Mouse (Mus musculus) mesoderm, embryonic 11.5 days (tissue): ENCODE measurements around the gene Ndufc2.
A peak's percentile ranks its signal among the peaks of the same experiment; 100 is the strongest.

Experiments used
- DNase-seq: peaks from one replicate; pipeline ENCODE4 v3.0.0-alpha.2; 2012; ENCODE audit warnings: low read depth, low spot score

The Ndufc2 gene

GRCm38 (mm10) chr7:97386806-97387370 is 12.9 kb upstream of the Ndufc2 start:
- no peak for DNase-seq

DNA sequence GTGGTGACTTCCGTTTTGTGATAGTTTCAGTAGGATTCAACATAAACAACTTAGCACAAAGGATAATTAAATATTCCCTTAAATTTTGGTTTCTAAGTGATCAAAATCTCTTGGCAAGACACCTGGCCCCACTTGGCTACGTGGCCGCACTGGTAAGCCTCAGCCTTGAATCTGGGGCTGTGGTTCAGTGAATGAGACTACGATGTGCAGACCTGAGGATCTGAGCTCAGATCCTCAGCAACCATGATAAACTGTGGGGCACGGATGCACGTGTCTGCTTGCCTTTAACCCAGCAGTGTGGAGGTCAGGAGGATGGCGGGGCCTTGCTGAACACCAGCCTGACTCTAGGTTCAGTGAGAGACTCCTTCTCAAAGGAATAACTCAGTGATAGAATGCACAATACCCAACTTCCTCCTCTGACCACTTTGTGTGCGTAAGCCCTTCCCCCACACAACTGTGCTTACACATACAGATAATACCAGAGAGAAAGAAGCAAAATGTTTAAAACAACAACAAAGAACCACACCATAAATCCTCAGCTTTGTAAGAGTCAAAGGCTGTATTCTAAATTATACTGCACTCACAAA is 12.1 kb upstream of the Ndufc2 start:
- DNase-seq = no peak

DNA sequence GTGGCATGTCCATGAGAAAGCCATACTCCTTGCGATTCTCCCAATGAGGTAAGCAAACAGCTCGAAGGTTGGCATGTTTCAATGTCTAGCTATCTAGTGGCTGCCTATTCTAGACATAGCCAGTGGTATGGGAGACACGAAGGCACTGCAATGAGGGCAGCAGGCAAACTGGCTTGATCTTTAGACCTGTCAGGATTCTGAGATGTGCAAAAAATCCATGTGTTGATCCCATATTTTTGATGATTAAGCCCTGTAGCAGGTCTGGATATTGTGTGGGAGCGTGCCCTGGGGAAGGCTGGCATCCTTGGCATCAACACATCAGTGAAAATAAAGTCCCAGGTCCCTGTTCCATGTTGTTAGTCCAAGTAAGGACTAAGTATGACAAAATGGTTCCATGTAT is 11.3 kb upstream of the Ndufc2 start:
- DNase-seq = no peak

DNA sequence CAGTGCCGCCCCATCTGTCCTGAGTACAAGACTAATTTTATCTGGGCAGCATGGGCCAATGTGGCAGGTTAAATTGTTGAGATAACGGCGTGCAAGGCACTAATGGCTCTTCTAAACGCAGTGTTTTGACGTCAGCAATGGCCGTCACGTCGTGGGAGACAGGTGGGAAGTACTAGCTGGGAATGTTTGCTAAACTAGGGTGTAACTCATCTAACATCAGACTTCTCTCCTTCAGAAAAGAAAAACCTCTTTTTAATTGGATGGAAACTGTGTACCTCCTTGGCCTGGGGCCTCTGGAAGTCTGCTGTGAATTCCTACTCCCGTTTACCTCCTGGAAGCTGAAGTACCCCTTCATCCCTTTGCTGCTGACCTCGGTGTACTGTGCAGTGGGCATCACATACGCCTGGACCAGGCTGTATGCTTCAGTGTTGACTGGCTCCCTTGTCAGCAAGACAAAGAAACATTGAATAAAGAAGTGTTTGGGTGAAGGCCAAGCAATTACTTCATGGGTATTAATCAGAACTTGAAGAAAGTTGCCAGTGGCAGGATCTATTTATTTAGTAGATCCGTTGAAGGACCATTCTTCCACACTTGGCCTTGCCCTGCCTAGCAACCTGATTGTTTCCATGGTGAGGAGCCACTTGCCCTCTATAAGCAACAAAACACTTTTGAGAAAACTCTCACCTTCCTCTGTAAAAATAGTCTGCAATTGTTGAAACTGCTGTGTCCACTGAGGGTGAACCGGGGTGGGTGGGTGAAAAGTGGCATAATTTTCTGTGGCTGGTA is 8.3 kb upstream of the Ndufc2 start:
- peak; percentile 30 for DNase-seq

DNA sequence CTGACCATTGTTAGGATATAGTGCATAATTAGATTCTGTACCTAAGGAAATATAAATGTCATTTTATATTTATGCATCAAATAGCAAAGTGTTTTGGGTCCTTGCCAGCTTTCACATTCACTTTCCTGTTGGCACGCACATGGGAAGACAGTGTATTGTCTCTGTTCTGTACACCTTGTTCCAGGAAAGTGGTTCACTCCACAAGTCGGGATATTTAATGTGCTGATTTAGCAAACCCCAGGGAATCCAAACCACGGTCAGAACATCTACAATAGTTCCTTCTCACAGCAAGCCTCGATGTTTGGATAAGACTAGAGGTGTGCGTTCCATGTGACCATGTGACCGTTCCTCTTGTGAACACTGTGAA is 7.7 kb upstream of the Ndufc2 start:
- DNase-seq = no peak

DNA sequence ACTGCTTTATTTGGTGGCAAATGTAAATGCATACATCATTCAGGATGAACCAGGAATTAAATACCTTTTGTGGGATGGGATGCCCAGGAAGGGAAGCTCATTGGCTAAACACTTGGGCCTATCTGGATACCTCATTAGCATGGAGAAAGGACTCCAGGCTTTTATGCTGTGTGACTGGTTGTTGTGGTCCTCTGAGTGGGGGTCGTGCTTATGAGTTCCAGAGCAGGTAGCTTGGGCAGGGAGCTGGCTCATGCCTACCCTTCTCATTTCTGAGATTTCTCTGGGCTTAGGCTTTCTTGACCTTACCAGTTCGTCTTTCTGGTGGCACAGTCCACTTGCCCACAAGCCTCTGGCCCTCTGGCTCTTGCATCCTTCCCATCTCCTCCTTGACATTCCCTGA is 5.4 kb upstream of the Ndufc2 start:
- DNase-seq = no peak

GRCm38 (mm10) chr7:97398943-97399342 is 860 bp upstream of the Ndufc2 start:
- DNase-seq = no peak

GRCm38 (mm10) chr7:97407145-97407544 is 7.3 kb downstream of the Ndufc2 start:
- DNase-seq = no peak

DNA sequence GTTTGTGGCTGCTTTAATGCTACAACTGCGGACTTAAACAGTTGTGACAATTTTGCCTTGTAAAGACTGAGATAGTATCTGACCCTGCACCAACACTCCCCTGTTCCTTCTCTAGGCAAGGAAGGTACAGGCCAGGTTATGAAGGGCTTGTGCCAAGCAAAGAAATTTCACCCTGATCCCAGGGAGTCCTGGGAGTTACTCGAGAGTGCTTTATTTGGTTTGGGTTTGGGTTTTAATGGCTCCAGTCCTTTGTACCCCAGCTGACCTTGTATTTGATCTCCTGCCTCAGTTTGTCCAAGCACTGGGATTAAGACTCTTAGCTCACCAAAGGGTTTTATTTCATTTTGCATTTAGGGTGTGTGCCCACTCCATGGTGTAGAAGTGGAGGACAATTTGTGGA is 11.3 kb downstream of the Ndufc2 start:
- DNase-seq = no peak

GRCm38 (mm10) chr7:97411575-97411974 is 11.8 kb downstream of the Ndufc2 start:
- DNase-seq = no peak

- DNase-seq = no peak
Observed at GRCm38 (mm10) chr7:97413981-97414380, 14.2 kb downstream of the Ndufc2 start.

DNA sequence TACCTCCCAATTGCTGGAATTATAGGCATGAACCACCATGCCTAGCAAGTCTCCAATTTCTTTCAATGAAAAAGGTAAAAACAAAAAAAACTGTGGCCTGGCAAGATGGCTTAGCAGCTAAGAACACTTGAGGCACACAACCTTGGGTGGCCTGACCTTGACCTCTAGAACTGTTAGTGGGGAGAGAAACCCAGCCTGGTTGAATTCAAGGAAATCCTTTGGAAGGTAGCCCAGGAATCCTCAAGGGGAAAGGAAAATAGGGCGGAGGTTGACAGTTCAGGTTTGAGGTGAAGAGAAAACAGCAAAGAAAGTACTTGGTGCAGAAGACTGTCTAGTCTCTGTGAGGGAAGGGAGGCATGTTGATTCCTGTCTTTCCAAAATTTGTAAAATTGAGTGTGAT is 14.6 kb downstream of the Ndufc2 start:
- DNase-seq = no peak

GRCm38 (mm10) chr7:97414915-97415687 is 15.3 kb downstream of the Ndufc2 start:
- no peak for DNase-seq

DNA sequence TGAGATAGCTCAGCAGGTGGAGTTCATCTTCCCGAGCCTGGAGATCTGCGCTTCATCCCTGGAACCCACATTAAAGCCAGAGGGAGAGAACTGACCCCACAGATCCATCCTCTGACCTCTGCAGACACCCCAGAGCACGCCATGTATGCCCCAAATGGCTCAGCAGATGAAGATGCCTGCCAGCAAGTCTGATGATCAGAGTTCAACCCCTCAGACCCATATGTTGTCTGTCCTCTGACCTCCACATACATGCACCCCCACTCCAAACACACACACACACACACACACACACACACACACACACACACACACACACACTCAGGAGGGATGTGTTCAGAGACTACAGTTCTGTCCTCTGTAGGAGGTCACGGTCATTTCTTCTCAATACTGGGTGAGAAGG is 16.7 kb downstream of the Ndufc2 start:
- no peak for DNase-seq

GRCm38 (mm10) chr7:97416906-97417777 is 17.3 kb downstream of the Ndufc2 start, which contains the start of gene Thrsp:
Gene Thrsp, minus strand, starts transcription at chr7:97417730.
- DNase-seq = no peak

GRCm38 (mm10) chr7:97418717-97419116 is 18.9 kb downstream of the Ndufc2 start:
- no peak for DNase-seq

- no peak for DNase-seq
Observed at GRCm38 (mm10) chr7:97419163-97419562, 19.4 kb downstream of the Ndufc2 start.

DNA sequence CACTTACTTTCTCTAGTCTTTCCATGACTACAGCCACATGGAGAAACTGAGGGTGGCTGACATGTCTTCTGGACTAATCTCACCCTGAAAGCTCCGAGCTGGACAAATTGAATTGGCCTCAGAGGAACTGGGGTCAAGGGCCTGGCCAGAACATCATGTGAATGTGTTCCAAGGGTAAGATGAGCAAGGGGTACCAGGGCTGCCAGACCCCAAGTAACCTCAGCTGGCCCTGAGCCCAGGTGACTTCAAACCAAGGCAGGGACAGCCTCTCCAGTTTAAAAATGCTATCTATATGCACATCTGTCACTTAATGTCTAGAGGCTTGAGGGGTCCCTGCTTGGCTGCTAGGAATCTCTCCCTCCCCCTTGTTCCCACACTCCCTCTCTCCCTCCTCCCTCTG is 20.6 kb downstream of the Ndufc2 start:
- no peak for DNase-seq

- DNase-seq = no peak
Observed at GRCm38 (mm10) chr7:97420958-97421651, 21.3 kb downstream of the Ndufc2 start.

DNA sequence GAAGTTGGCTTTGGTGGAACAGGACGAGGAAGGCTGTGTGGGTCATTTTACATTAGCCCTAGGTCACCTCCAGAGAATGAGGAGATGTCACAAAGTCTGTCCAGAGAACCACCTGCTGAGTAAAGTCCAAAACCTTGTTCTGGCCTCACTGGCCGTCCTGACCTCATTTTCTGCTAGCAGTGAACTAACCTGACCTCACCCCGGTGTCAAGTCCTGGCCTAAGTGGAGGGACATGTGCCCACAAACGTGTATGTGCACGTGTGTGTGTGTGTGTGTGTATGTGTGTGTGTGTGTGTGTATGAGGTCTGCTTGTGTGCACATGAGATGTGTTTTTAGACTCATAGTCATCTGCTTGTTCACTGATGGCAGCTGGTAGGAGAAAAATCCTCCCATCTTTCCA is 24.0 kb downstream of the Ndufc2 start:
- no peak for DNase-seq
